Mouse (Mus musculus): ENCODE data around the gene Rbm24. TPM values are rescaled to one million over a fixed set of nuclear protein-coding genes. Genes with fewer than 3 reads are reported as not detected.
A peak's percentile ranks its signal among the peaks of the same experiment; 100 is the strongest.

The Rbm24 gene
- total and polyA plus RNA-seq, 2 experiments, result 0.18 TPM; not detected in 1

DNA sequence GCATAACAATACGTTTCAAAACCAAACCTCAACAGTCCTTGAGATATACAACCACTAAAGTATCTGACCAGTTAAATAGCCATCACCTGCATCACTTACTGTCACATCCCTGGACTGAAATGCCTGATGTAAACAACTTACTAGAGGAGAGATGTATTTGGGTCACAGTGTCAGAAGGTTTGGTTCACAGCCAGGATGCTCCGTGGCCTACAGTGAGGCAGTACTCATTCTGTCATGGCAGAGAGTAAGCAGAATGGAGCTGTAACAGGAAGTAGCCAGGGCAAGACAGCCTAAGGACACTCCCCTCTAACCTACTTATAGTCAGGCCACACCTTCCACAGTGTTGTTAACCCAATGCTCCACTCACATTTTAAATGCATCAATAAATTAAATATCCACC lies 24.3 kb upstream of the Rbm24 start:
- WGBS, result 63% methylated on average over 2 of the region's 2 CpGs

DNA sequence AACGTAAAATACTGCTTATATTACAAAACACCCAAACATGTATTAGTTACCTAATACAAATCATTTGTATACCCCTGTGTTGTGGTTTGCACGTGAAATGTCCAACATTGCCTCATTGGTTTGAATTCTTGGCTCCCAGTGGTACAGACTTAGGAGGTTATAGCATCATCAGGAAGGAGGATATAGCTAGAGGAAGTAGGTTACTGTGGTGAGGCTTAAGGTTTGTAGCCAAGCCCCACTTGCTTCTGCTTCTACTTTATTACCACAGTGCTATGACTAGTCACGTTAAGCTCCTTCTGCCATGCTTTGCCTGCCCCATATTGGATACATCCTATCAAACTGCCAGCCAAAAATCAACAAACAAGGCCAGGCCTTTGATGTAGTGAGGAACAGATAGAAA lies 21.0 kb upstream of the Rbm24 start:
- TF ChIP-seq POLR2A (IDR thresholded peaks at IDR 0.05; ENCODE audit: extremely low read depth, insufficient read depth, low read length) (no peak), CTCF (IDR thresholded peaks at IDR 0.05; ENCODE audit: low read depth, low read length) (no peak)
- Histone ChIP-seq H3K27me3 (ENCODE audit: control insufficient read depth, insufficient read depth, low read length) (no peaks in the 10 kb centered on the region), H3K27ac (replicated peaks; ENCODE audit: insufficient read depth, low read depth, low read length) (no peak overlapping the region), H3K79me2 (ENCODE audit: control insufficient read depth, insufficient read depth, low read length) (no peaks in the 10 kb centered on the region), H3K36me3 (ENCODE audit: control insufficient read depth, insufficient read depth, low read length) (no peaks in the 10 kb centered on the region), H3K4me1 (ENCODE audit: control insufficient read depth, insufficient read depth, low read length) (no peaks in the 10 kb centered on the region), H3K9ac (ENCODE audit: low read depth, low read length) (no peak overlapping the region), H3K4me3 (ENCODE audit: insufficient read depth, low read depth, low read length) (no peak overlapping the region)
- 79% methylated on average over 3 of the region's 3 CpGs for WGBS
- DNase-seq (ENCODE audit: extremely low read depth, low read depth, low spot score), result no peak

More for the DNA sequence above, 24.3 kb upstream of the Rbm24 start:
- TF ChIP-seq POLR2A (IDR thresholded peaks at IDR 0.05; ENCODE audit: extremely low read depth, insufficient read depth, low read length), result no peak
- no peak for TF ChIP-seq CTCF (IDR thresholded peaks at IDR 0.05; ENCODE audit: low read depth, low read length)
- H3K27me3 ChIP-seq (ENCODE audit: control insufficient read depth, insufficient read depth, low read length), result no peaks in the 10 kb centered on the region
- no peak for DNase-seq (ENCODE audit: extremely low read depth, low read depth, low spot score)
- no peak overlapping the region for H3K27ac ChIP-seq (replicated peaks; ENCODE audit: insufficient read depth, low read depth, low read length)
- H3K36me3 ChIP-seq (ENCODE audit: control insufficient read depth, insufficient read depth, low read length), result no peaks in the 10 kb centered on the region
- H3K4me1 ChIP-seq (ENCODE audit: control insufficient read depth, insufficient read depth, low read length), result no peaks in the 10 kb centered on the region
- H3K4me3 ChIP-seq (ENCODE audit: insufficient read depth, low read depth, low read length), result no peak overlapping the region
- H3K9ac ChIP-seq (ENCODE audit: low read depth, low read length), result no peak overlapping the region
- H3K79me2 ChIP-seq (ENCODE audit: control insufficient read depth, insufficient read depth, low read length), result no peaks in the 10 kb centered on the region

DNA sequence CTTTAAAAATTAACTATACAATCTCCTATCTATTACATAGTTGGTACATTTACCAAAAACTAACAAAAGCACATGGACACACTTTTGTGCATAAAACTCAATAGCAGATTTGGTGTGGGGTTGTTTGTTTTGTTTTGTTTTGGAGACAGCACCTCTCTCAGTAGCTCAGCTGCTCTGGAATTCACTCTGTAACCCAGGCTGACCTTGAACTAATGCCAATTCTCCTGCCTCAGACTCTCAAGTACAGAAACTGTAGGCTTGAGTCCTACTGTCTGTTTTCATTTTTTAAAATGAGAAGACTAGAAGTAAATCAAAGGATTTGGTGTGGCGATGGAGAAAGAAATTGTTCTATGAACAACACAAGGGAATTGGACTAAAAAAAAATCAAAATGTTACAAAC lies 11.1 kb upstream of the Rbm24 start:
- Histone ChIP-seq H3K27ac (replicated peaks; ENCODE audit: insufficient read depth, low read depth, low read length) (no peak overlapping the region), H3K27me3 (ENCODE audit: control insufficient read depth, insufficient read depth, low read length) (no peaks in the 10 kb centered on the region; the same call in 1 of the 2 replicates), H3K36me3 (ENCODE audit: control insufficient read depth, insufficient read depth, low read length) (no peaks in the 10 kb centered on the region), H3K9ac (ENCODE audit: low read depth, low read length) (no peak overlapping the region), H3K4me1 (ENCODE audit: control insufficient read depth, insufficient read depth, low read length) (no peaks in the 10 kb centered on the region), H3K79me2 (ENCODE audit: control insufficient read depth, insufficient read depth, low read length) (no peaks in the 10 kb centered on the region), H3K4me3 (ENCODE audit: insufficient read depth, low read depth, low read length) (no peak overlapping the region)
- TF ChIP-seq POLR2A (IDR thresholded peaks at IDR 0.05; ENCODE audit: extremely low read depth, insufficient read depth, low read length) (no peak), CTCF (IDR thresholded peaks at IDR 0.05; ENCODE audit: low read depth, low read length) (no peak)
- DNase-seq (ENCODE audit: extremely low read depth, low read depth, low spot score), result peak; percentile 6
- WGBS, result 95% methylated on average over 1 of the region's 1 CpGs

DNA sequence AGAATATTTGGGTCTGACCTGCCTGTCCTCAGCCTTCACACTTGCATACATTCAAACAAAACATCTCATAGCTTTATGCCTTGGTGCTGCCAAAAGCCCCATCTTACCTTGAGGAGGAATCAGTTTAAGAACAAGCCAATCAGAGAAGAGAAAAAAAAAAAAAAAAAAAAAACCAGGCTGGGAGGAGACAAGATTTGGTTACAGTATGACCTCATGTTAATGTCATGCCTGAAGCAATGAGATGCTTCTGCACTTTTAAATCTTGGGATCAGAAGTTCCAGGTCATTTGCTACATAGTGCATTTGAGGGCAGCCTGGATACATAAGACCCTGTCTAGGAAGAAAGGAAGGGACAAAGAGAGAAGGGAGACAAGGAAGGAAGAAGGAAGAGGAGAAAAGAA lies 6.0 kb upstream of the Rbm24 start:
- DNase-seq (ENCODE audit: extremely low read depth, low read depth, low spot score), result no peak
- Histone ChIP-seq H3K4me3 (ENCODE audit: insufficient read depth, low read depth, low read length) (no peak overlapping the region), H3K27ac (replicated peaks; ENCODE audit: insufficient read depth, low read depth, low read length) (no peak overlapping the region), H3K79me2 (ENCODE audit: control insufficient read depth, insufficient read depth, low read length) (no peaks in the 10 kb centered on the region), H3K27me3 (ENCODE audit: control insufficient read depth, insufficient read depth, low read length) (no peaks in the 10 kb centered on the region; the same call in 1 of the 2 replicates), H3K9ac (ENCODE audit: low read depth, low read length) (no peak overlapping the region), H3K4me1 (ENCODE audit: control insufficient read depth, insufficient read depth, low read length) (no peaks in the 10 kb centered on the region), H3K36me3 (ENCODE audit: control insufficient read depth, insufficient read depth, low read length) (no peaks in the 10 kb centered on the region)
- no peak for TF ChIP-seq POLR2A (IDR thresholded peaks at IDR 0.05; ENCODE audit: extremely low read depth, insufficient read depth, low read length)
- no peak for TF ChIP-seq CTCF (IDR thresholded peaks at IDR 0.05; ENCODE audit: low read depth, low read length)

GRCm38 (mm10) chr13:46413588-46413987 lies 4.6 kb upstream of the Rbm24 start:
- 57% methylated on average over 10 of the region's 10 CpGs for WGBS
- Histone ChIP-seq H3K4me1 (ENCODE audit: control insufficient read depth, insufficient read depth, low read length) (no peaks in the 10 kb centered on the region), H3K27me3 (ENCODE audit: control insufficient read depth, insufficient read depth, low read length) (peaks cover 10% of the 10 kb centered on the region), H3K27ac (replicated peaks; ENCODE audit: insufficient read depth, low read depth, low read length) (no peak overlapping the region), H3K79me2 (ENCODE audit: control insufficient read depth, insufficient read depth, low read length) (no peaks in the 10 kb centered on the region), H3K9ac (ENCODE audit: low read depth, low read length) (no peak overlapping the region), H3K36me3 (ENCODE audit: control insufficient read depth, insufficient read depth, low read length) (no peaks in the 10 kb centered on the region), H3K4me3 (ENCODE audit: insufficient read depth, low read depth, low read length) (no peak overlapping the region)
- no peak for TF ChIP-seq POLR2A (IDR thresholded peaks at IDR 0.05; ENCODE audit: extremely low read depth, insufficient read depth, low read length)
- no peak for TF ChIP-seq CTCF (IDR thresholded peaks at IDR 0.05; ENCODE audit: low read depth, low read length)
- DNase-seq (ENCODE audit: extremely low read depth, low read depth, low spot score), result peak; percentile 13

- H3K9ac ChIP-seq (ENCODE audit: low read depth, low read length), result no peak overlapping the region
- H3K4me3 ChIP-seq (ENCODE audit: insufficient read depth, low read depth, low read length), result no peak overlapping the region
- H3K4me1 ChIP-seq (ENCODE audit: control insufficient read depth, insufficient read depth, low read length), result no peaks in the 10 kb centered on the region
- peaks cover 12% of the 10 kb centered on the region for H3K27me3 ChIP-seq (ENCODE audit: control insufficient read depth, insufficient read depth, low read length)
- 87% methylated on average over 8 of the region's 8 CpGs for WGBS
- no peak overlapping the region for H3K27ac ChIP-seq (replicated peaks; ENCODE audit: insufficient read depth, low read depth, low read length)
- no peaks in the 10 kb centered on the region for H3K36me3 ChIP-seq (ENCODE audit: control insufficient read depth, insufficient read depth, low read length)
- H3K79me2 ChIP-seq (ENCODE audit: control insufficient read depth, insufficient read depth, low read length), result no peaks in the 10 kb centered on the region
- no peak for DNase-seq (ENCODE audit: extremely low read depth, low read depth, low spot score)
- TF ChIP-seq CTCF (IDR thresholded peaks at IDR 0.05; ENCODE audit: low read depth, low read length) (no peak), POLR2A (IDR thresholded peaks at IDR 0.05; ENCODE audit: extremely low read depth, insufficient read depth, low read length) (no peak)
Observed at GRCm38 (mm10) chr13:46414050-46414449, 4.2 kb upstream of the Rbm24 start.
